Mouse (Mus musculus) granulocyte monocyte progenitor cell, adult 5-6 weeks (primary cell): ENCODE measurements around the gene Rassf8. TPM values are rescaled to one million over a fixed set of nuclear protein-coding genes. Genes with fewer than 3 reads are reported as not detected.

Experiments used
- ATAC-seq: replicated peaks from 2 replicates; pipeline ENCODE4 v1.8.0; 2016; ENCODE audit warnings: mild to moderate bottlenecking, moderate TSS enrichment, inconsistent platforms; ENCODE audit not compliant: poor library complexity, severe bottlenecking
- total RNA-seq, 2 experiments: library from RNA; stranded (forward) in 1 of 2; stranded (reverse) in 1 of 2; fragments of 200-712, 200-1000 nt in 1 of 2; fragments of >200 nt in 1 of 2; fragmentation: Nextera tagmentation in 1 of 2; gene quantifications; 2 replicates each; pipeline ENCODE4 v1.2.3; 2014 to 2017

Gene Rassf8
- total RNA-seq (2014; fragmentation: Nextera tagmentation) = 13.0 and 15.3 TPM in 2 replicates
- total RNA-seq (2017) = 13.5 and 14.1 TPM in 2 replicates

GRCm38 (mm10) chr6:145746132-145746849, at the start of gene Rassf8:
Gene Rassf8 (plus strand): TSS chr6:145746748.
- ATAC-seq = peak; percentile 79

DNA sequence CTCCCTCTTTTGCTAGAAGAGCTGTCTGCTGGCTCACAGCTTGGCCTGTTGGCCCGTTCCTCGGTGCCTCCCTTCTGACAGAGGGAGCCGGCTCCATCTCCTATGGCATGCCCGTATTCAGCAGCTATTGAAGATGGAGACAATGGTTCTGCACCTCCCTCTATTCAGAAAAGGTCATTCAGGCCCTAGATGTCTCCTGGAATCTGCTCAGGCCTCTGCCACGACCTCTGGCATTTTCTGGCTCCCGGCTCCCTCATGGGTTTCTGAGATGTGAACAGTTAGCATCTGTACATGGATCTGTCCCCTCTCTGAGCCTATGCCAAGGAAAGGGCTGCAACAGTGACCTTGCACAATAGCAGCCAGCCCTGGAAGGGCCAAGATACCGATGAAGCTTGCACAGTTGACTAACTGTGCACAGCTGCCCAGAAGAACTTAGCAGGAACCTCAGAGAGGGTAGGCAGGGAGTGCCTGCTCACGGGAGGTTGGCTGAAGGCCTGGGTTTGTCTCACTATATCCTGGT, 45.5 kb upstream of the Rassf8 start:
- no peak for ATAC-seq

- ATAC-seq = no peak
Observed at GRCm38 (mm10) chr6:145703667-145704066, 42.9 kb upstream of the Rassf8 start.

DNA sequence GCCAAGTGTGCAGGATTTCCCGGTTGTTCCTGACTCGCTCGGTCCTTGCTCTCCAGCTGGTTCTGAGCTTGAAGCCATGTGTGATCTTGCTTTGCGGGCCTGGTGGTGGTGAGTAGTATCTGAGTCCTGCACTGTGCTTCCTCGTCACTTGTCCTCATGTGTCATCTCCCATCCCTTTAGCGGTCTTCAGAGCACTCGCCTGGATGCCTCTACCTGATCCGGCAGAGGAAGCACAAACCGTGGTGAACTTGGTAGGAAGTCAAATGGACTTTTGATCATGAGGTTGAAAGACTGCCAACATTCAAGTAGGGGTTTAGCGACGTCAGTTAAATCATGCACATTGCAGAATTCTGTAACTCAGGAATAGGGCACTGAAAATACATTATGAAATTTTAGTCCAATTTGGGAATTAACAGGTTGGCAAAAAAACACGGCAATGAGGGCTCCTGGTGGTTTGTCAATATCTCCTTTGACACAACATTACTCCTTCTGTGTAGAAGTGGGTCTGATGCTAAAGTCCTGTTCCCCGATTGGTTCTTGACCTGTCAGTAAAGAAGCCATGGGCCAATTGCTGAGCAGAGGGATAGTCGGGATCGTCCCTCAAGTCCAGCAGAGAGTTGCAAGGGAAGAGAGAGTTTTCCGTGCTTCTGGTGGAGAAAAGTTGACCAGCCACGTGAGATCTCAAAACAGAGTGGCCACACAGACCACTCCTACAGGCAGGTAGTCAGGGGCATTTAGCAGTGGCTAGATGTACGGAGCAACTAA, 36.4 kb upstream of the Rassf8 start:
- no peak for ATAC-seq

DNA sequence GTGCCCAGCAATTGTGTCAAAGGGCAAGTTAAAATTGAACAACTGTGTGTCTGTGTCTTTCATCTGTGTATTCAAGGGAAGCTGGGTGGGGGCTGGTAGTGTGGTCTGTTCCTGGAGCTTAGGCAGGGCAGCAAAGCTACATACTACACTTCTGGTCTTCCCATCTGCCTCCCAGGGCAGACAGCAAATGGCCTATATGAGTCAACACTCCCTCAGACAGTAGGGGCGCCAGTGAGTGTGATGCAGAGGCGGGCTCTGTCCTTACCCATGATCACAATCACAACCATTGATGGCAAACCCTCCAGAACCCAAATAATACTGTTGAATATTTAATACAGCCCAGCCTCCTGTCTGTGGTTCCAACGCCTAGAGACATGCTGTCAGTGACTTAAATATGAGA, 35.8 kb upstream of the Rassf8 start:
- no peak for ATAC-seq

DNA sequence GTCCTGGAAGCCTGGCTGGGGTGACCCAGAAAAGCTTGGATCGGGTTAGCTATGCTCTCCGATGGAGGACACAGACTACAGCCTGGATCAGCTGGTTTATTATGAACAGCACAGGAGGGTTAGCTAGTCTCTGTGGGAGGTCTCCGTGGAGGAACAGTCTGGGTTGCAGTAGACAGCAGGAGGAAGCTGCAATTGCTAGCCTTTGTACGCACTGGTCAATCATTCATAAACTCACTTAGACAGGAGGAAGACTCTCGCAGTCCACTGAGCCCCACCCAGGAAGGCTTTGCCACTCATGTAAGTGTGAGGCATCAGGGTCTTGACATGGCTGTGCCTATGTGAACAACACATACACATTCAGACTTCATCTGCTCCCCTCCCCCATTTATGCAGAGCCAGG, 35.2 kb upstream of the Rassf8 start:
- ATAC-seq = no peak

DNA sequence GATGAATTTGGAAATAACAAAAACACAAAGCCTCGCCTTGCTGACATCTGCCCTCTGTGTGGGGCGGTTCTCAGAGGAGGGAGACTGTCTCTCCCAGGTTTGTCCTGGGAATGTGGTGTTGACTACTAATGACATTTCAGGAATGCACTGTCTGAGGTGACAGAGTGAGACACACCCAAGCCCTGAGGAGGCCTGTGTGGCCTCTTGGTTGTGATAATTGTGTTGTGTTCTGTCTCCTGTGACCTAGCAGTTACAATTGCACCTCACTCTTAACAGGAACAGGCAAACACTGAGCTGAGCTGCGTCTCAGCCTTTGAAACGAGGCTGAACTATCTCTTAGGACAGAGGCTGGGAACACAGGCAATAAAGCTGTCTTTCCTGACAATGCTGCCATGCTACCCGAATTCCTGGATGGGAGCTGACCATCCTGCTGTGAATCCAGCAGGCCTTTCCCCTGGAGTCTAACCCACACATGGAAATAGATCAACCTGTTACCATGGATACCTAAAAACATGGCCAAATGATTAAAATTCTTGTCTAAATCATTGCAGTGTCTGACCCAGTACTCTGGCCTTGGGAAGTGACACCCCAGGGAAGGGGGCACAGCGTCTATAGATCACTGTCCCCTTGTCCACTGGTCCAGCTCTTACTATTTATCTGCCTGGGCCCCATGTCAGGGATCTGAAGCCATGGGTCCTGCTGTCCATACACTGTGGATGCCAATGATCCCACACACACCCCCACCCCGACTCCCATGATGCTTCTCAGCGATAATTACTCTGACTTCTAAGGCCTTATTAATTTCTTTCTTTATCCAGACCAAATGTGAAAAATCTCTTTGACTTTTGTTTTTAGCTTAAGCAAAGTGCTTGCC, 33.1 kb upstream of the Rassf8 start:
- ATAC-seq = no peak

- no peak for ATAC-seq
Observed at GRCm38 (mm10) chr6:145714131-145714530, 32.4 kb upstream of the Rassf8 start.

DNA sequence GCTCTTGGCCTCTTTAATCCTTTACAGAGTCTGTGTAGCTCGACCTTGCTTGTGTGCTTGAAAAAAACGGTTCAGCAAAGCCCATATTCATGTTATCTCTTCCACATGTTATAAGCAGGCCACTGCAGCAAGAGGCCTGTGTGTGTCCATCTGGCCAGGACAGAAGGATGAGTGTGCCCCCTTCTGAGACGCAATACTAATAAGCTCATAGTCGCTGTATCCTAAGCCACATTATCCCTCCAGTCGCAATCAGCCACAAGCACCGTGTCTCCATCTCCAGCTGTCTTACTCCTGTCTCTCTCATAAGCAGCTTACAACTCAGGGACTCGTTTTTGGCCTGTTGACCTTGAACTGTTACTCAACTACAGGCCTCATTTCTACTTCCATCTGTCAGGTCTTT, 24.0 kb upstream of the Rassf8 start:
- ATAC-seq = no peak

GRCm38 (mm10) chr6:145723131-145723863, 23.3 kb upstream of the Rassf8 start:
- ATAC-seq = no peak

DNA sequence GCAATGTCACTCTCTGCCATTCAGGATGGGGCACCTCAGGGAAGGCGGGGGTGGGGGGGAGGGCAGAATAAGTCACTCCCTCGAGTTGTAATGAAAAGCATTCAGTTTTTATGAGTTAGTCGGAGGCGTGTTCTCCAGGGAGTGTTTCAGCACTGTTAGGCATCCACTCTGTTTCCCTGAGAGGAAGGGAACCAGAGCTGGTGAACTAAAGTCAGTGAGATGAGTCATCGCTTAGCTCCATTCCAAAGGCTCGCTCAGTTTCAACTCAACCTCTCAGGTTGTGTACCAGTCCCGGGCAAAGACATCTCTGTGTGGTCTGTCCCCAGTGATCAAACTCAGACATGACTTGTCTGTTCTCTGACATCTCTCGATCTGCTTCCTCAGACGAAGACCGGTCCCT, 20.7 kb upstream of the Rassf8 start:
- ATAC-seq = no peak

GRCm38 (mm10) chr6:145726986-145727385, 19.6 kb upstream of the Rassf8 start:
- no peak for ATAC-seq

DNA sequence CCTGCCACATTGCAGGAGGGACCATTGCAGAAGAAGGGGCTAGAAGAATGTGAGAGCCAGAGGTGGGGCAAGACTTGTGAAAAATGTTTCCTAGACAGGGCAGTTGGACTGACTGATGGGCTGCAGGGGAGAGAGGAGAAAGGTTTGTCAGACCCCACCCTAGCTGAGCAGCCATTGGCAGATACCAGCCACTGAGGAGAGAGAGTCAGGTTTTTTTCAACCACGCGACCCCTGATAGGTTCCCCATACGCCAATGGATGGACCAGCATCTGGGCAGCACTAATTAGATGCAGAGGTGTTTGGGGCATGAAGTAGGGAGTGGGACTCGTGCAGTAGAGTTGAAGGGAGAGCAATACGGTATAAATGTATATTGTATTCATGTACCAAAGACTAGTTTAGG, 13.7 kb upstream of the Rassf8 start:
- ATAC-seq = no peak

DNA sequence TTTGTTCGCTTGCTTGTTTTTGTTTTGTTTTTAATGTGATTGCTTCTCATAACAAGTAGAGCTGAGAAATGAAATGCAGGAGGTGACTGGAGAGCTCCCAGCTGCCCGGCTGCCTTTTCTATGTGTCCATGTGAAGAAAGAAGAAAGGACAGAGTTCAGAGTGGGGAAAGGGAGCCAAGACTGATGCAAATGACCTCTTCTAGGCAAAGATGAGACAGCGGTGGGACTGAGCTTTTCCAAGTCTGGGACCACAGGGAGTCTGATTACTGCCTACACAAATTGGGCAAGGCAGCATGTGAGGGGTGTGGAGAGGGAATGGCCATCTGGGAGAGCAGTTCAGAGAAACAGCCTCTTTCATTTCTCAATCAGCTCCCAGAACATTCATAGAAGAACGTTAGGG, 13.3 kb upstream of the Rassf8 start:
- ATAC-seq = no peak

GRCm38 (mm10) chr6:145733911-145734310, 12.6 kb upstream of the Rassf8 start:
- no peak for ATAC-seq

- ATAC-seq = no peak
Observed at GRCm38 (mm10) chr6:145736099-145736498, 10.4 kb upstream of the Rassf8 start.

GRCm38 (mm10) chr6:145739231-145739630, 7.3 kb upstream of the Rassf8 start:
- ATAC-seq = no peak

DNA sequence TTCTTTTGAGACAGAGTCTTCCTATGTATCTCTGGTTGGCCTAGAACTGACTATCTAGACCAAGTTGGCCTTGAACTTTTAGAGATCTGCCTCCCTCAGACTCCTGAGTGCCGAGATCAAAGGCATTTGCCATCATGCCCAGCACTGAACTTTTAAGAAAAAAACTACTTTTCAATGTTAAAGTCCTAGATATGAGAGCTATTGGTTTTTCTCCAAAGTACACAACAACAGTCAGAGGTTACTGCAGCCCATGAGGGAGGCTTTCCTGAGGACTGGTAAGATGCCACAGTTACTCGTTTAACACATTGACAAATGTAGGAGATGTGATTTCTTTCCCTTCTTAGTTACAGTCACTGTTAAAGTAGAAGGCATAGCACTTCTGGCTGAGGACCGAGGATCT, 6.5 kb upstream of the Rassf8 start:
- no peak for ATAC-seq

- ATAC-seq = no peak
Observed at GRCm38 (mm10) chr6:145745291-145745690, 1.3 kb upstream of the Rassf8 start.
